Mouse (Mus musculus) limb, embryonic 13.5 days (tissue): ENCODE measurements at regions not wholly inside any gene's neighbourhood (a gene's known extent, or its start where the extent isn't known, plus 50 kb on each side); places are given as distances from the start of the nearest gene placed in this dataset.
A peak's percentile ranks its signal among the peaks of the same experiment; 100 is the strongest.
"Not testable (repeated sequence)": the region's sequence is repeated elsewhere in the genome, so short reads cannot be mapped to it uniquely, and the experiment has no call there.

Experiments
- ATAC-seq: fragments of 200-750 bp; cut with Nextera tagmentation; 2 replicates; pipeline ENCODE4 v1.8.0; 2017; ENCODE audit warnings: low read depth, moderate number of reproducible peaks, moderate TSS enrichment; ENCODE audit not compliant: low FRiP score
- H3K27ac ChIP-seq: fragments of 300-500 bp; sonication (generic); 2 replicates; pipeline ENCODE4 v1.5.1; 2015; ENCODE audit warnings: inconsistent platforms, mild to moderate bottlenecking, moderate library complexity
- H3K27me3 ChIP-seq: fragments of 300-500 bp; sonication (generic); 2 replicates; pipeline ENCODE4 v1.6.1; 2015; ENCODE audit warnings: mild to moderate bottlenecking, inconsistent platforms
- H3K36me3 ChIP-seq: fragments of 300-500 bp; sonication (generic); 2 replicates; pipeline ENCODE4 v1.6.1; 2015; ENCODE audit warnings: inconsistent platforms, mild to moderate bottlenecking, moderate library complexity
- H3K4me1 ChIP-seq: fragments of 300-500 bp; sonication (generic); 2 replicates; pipeline ENCODE4 v1.6.1; 2015; ENCODE audit warnings: inconsistent platforms
- H3K4me2 ChIP-seq: fragments of 300-500 bp; sonication (generic); replicated peaks from 2 replicates; pipeline ENCODE4 v1.6.1; 2015; ENCODE audit warnings: inconsistent platforms, mild to moderate bottlenecking, moderate library complexity
- H3K4me3 ChIP-seq: fragments of 300-500 bp; sonication (generic); 2 replicates; pipeline ENCODE4 v1.5.1; 2015; ENCODE audit warnings: moderate library complexity, mild to moderate bottlenecking, inconsistent platforms
- H3K9ac ChIP-seq: fragments of 300-500 bp; sonication (generic); 2 replicates; pipeline ENCODE4 v1.6.1; 2015; ENCODE audit warnings: mild to moderate bottlenecking, inconsistent platforms
- H3K9me3 ChIP-seq: fragments of 300-500 bp; sonication (generic); 2 replicates; pipeline ENCODE4 v1.6.1; 2016; ENCODE audit warnings: inconsistent platforms
- WGBS: fragments of 180-500 bp; shearing (Covaris S2); methylation state at CpG from one replicate; pipeline ENCODE4 v1.1.7; 2015; 5-methylcytosine and 5-hydroxymethylcytosine counted together

DNA sequence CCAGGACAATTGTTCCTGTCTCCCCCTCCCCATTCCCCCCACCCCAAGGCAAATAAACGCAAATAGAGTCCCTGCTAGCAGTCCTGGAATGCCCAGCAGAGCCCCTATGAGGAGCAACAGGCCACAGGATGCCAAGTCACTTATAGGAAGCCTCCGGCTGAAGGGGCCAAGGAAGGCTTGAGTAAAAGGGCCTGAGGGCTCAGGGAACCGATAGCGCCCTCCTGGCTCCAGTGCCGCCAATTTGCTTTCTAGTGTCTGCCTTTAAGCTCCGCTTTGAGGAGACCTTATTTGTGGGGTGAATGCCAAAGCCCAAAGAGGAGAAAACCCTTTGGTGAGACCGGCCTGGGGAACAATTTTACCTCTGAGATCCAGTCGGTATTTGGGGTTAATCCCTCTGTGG is 156.2 kb upstream of the Hes1 start:
- H3K9me3 ChIP-seq = peaks cover 7% of the 10 kb centered on the region; the same call in 1 of the 2 replicates
- H3K4me1 ChIP-seq = peaks cover 70% of the 10 kb centered on the region
- no peaks in the 10 kb centered on the region for H3K27me3 ChIP-seq
- H3K27ac ChIP-seq = no peak overlapping the region; the same call in 1 of the 2 replicates
- no peaks in the 10 kb centered on the region for H3K36me3 ChIP-seq
- WGBS = 34% methylated on average over 8 of the region's 8 CpGs
- H3K4me2 ChIP-seq = no peak overlapping the region
- H3K4me3 ChIP-seq = no peak overlapping the region
- ATAC-seq = no peak
- no peak overlapping the region for H3K9ac ChIP-seq

DNA sequence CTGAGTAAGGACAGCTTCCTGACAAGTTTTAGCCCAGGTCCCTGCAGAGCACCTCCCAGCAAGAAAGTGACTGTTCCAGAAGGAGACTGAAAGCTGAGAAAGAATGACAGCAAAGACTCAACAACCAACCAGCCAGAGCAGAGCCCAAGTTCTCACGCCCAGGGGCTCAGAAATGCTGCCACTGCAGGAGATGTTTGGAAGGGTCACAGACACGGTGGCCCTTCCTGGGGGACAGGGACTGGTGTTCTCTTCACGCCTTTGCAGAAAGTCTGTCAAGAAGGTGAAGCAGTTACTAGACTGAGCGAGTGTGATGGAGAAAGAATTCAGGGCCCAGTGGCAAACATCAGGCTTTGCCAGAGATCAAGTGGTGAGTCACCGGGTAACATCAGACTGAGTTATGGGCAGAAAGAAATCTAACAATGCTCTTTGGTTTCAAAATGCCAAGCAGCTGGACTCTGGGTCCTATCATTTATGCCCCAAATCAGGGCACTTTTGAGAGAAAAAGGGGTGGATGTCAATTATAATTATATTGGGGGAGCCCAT is 154.2 kb upstream of the Hes1 start:
- H3K9me3 ChIP-seq = peaks cover 7% of the 10 kb centered on the region; the same call in 1 of the 2 replicates
- H3K4me2 ChIP-seq = no peak overlapping the region
- 49% methylated on average over 5 of the region's 5 CpGs for WGBS
- no peaks in the 10 kb centered on the region for H3K36me3 ChIP-seq
- H3K4me3 ChIP-seq = no peak overlapping the region
- peaks cover 51% of the 10 kb centered on the region for H3K4me1 ChIP-seq
- ATAC-seq = no peak
- H3K27ac ChIP-seq = no peak overlapping the region
- H3K9ac ChIP-seq = no peak overlapping the region
- no peaks in the 10 kb centered on the region for H3K27me3 ChIP-seq

DNA sequence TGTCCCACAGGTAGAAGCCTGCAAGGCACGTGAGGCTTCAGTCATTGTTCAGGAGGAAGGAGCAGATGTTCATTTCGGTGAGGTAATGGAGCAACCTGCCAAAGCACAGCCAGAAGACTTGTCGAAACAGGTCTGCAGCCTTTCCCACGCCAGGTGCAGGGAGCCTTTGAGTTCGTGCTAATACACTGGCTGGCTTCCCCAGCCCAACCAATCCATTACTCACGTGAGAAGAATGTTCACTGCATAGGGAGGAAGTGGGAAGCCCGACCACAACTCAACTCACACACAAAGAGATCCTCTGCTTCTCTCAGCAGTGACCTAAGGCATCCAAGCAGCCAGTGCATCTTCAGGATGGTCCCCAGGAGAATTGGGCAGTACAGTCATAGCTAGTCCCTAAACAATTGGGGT is 153.0 kb upstream of the Hes1 start:
- H3K27ac ChIP-seq = 0 out of 2 replicates have a peak overlapping the region, but pooled peaks have one; percentile 15
- H3K4me2 ChIP-seq = no peak overlapping the region

DNA sequence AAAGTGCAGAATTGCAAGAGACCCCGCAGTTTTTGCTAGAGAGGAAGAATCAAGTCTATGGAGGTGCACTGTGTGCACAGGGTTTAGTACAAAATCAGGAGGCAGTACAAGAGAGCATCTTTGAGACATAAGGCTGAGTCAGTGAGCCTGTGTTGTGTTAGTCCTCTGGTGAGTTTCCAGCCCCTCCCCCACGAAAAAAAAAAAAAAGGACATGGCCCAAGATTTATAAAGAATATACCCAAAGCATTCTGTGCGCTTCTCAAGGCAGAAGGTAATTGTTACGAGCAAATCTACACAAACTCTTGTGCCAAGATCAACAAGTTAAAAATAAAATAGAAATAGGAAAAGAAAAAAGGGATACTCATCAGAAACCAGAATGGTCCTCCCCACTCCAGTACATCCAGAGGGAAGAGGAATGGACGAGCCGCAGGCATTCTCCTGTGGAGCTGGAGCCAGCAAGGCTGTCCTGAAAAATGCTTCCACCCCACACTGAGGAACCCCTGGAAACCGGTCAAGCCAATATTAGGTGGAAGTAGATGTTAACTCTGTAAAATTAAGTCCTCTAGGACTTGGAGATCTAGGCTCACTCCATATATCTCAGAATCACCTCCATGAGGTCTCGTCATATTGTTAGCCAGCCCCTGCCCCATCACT is 150.7 kb upstream of the Hes1 start:
- H3K4me3 ChIP-seq = no peak overlapping the region
- H3K36me3 ChIP-seq = no peaks in the 10 kb centered on the region
- 0 out of 2 replicates have a peak, but pooled peaks cover 4% of the 10 kb centered on the region for H3K27me3 ChIP-seq
- H3K4me1 ChIP-seq = peaks cover 26% of the 10 kb centered on the region
- no peak overlapping the region for H3K4me2 ChIP-seq
- no peak overlapping the region for H3K27ac ChIP-seq
- 70% methylated on average over 8 of the region's 8 CpGs for WGBS
- peaks cover 7% of the 10 kb centered on the region; the same call in 1 of the 2 replicates for H3K9me3 ChIP-seq
- ATAC-seq = no peak
- no peak overlapping the region for H3K9ac ChIP-seq

More for the DNA sequence above, 153.0 kb upstream of the Hes1 start:
- 46% methylated on average over 7 of the region's 7 CpGs for WGBS
- ATAC-seq = peak; percentile 66
- H3K4me1 ChIP-seq = peaks cover 43% of the 10 kb centered on the region
- peaks cover 7% of the 10 kb centered on the region; the same call in 1 of the 2 replicates for H3K9me3 ChIP-seq
- no peaks in the 10 kb centered on the region for H3K36me3 ChIP-seq
- H3K9ac ChIP-seq = no peak overlapping the region
- H3K4me3 ChIP-seq = no peak overlapping the region
- H3K27me3 ChIP-seq = 0 out of 2 replicates have a peak, but pooled peaks cover 4% of the 10 kb centered on the region

DNA sequence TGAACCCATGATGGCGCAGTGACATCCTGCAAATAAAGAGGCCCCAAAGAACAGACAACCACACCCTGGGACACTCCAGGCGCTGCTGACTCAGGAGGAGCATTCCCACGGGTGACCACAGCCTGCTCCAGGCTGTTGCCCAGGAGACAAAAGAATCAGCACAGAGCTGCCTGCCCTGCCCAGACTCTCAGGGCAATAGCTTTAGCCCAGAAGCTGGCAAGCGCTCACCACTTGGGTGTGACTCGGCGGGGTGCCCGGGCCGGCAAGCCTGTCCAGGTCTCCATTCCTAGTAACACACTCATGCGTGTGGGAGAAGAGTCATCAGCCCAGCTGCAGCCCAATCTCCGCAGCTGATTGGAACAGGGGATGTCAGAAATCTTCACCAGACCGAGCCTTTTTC is 148.8 kb upstream of the Hes1 start:
- Histone ChIP-seq H3K27ac (no peak overlapping the region), H3K27me3 (0 out of 2 replicates have a peak, but pooled peaks cover 4% of the 10 kb centered on the region), H3K4me1 (peaks cover 15% of the 10 kb centered on the region), H3K9me3 (peaks cover 7% of the 10 kb centered on the region; the same call in 1 of the 2 replicates), H3K4me2 (no peak overlapping the region), H3K4me3 (no peak overlapping the region), H3K36me3 (no peaks in the 10 kb centered on the region), H3K9ac (no peak overlapping the region)
- WGBS = 62% methylated on average over 11 of the region's 11 CpGs
- no peak for ATAC-seq

DNA sequence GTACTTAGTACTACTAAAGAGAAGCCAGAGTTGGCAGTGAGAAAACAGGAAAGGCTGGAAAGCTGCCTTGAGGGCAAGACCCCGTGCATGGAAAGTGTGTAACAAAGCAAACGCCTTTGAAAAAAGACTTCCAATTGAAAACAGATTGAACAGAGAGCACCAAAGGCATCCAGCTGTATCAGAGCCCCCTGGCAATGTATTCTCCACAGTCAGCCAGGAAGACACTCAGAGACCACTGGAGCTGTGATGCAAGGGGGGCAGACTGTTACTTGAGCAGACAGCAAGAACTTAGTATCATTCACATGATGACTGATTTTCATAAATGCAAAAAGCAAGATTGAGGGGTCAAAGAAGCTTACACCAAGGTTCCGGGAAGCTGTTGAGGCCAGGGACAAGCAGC is 146.2 kb upstream of the Hes1 start:
- no peaks in the 10 kb centered on the region for H3K36me3 ChIP-seq
- peaks cover 8% of the 10 kb centered on the region for H3K4me1 ChIP-seq
- H3K27ac ChIP-seq = no peak overlapping the region
- 0 out of 2 replicates have a peak, but pooled peaks cover 4% of the 10 kb centered on the region for H3K27me3 ChIP-seq
- H3K4me2 ChIP-seq = no peak overlapping the region
- H3K4me3 ChIP-seq = no peak overlapping the region
- WGBS = 31% methylated on average over 3 of the region's 3 CpGs
- no peaks in the 10 kb centered on the region for H3K9me3 ChIP-seq
- H3K9ac ChIP-seq = no peak overlapping the region
- ATAC-seq = no peak

DNA sequence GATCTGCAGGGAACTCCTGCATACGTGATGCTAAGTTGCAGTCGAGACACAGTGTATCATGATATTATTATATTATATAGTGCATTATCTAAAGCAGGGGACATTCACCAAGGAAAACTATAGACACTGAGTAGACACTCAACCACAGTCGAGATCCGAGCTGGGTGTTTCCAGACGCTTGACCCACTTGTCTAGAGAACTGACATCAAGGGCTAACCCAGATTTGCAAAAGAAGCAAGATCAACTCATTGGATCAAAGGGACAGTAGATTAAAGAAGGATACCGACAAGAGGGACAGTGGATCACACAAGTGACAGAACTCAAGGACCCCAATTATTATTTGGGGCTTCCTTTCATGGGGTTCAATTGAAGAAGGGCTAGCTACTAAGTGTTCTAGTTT is 145.8 kb upstream of the Hes1 start:
- no peaks in the 10 kb centered on the region for H3K36me3 ChIP-seq
- H3K9ac ChIP-seq = no peak overlapping the region
- peaks cover 8% of the 10 kb centered on the region for H3K4me1 ChIP-seq
- no peak overlapping the region for H3K4me2 ChIP-seq
- no peak for ATAC-seq
- no peaks in the 10 kb centered on the region for H3K9me3 ChIP-seq
- 77% methylated on average over 6 of the region's 6 CpGs for WGBS
- no peak overlapping the region for H3K27ac ChIP-seq
- H3K4me3 ChIP-seq = no peak overlapping the region
- 0 out of 2 replicates have a peak, but pooled peaks cover 4% of the 10 kb centered on the region for H3K27me3 ChIP-seq

DNA sequence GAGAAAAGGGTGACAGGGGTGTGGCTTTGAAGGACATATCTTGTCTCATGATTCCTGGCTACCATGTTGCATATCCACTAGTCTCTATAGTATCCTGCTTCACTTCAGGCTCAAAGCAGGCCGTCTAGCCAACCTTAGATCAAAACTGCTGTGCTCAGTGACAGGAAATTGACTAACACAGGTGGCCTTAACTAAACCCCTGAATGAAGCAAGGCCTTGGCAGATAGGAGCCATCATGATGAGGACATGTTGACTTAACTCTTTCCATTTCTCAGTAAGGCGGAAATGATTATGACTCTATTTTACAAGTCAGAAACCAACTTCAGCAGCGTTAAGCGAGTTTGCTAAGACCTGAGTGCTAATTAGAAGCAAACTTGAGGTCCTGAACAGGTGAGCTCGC is 143.2 kb upstream of the Hes1 start:
- H3K4me1 ChIP-seq = peaks cover 5% of the 10 kb centered on the region; the same call in 1 of the 2 replicates
- H3K36me3 ChIP-seq = no peaks in the 10 kb centered on the region
- no peak overlapping the region for H3K4me2 ChIP-seq
- 59% methylated on average over 5 of the region's 5 CpGs for WGBS
- H3K9ac ChIP-seq = no peak overlapping the region
- no peak for ATAC-seq
- 0 out of 2 replicates have a peak, but pooled peaks cover 2% of the 10 kb centered on the region for H3K27me3 ChIP-seq
- no peak overlapping the region for H3K27ac ChIP-seq
- H3K9me3 ChIP-seq = 0 out of 2 replicates have a peak, but pooled peaks cover 4% of the 10 kb centered on the region
- H3K4me3 ChIP-seq = no peak overlapping the region

DNA sequence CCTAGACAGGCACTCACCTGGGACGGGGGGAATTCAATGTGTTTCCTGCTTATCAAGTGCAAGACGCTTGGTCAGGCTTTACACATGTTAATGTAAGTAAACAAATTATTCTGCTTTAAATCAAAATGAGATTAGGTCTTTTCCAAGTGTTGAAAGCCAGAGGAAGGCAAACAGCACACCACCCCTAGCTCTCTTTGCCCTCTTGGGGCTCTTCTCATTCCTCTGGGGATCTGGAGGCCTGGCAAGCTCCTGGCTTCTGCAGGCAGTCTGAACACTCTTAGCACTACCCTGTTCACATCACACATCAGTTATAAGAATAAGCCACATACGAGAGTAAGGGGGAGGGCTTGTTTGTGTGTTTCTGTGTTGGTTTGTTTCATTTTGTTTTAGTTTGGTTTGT is 142.8 kb upstream of the Hes1 start:
- H3K4me1 ChIP-seq = peaks cover 5% of the 10 kb centered on the region; the same call in 1 of the 2 replicates
- 62% methylated on average over 3 of the region's 3 CpGs for WGBS
- 0 out of 2 replicates have a peak, but pooled peaks cover 2% of the 10 kb centered on the region for H3K27me3 ChIP-seq
- H3K27ac ChIP-seq = no peak overlapping the region
- H3K9ac ChIP-seq = no peak overlapping the region
- no peak for ATAC-seq
- no peak overlapping the region for H3K4me2 ChIP-seq
- H3K9me3 ChIP-seq = 0 out of 2 replicates have a peak, but pooled peaks cover 4% of the 10 kb centered on the region
- H3K36me3 ChIP-seq = no peaks in the 10 kb centered on the region
- H3K4me3 ChIP-seq = no peak overlapping the region

DNA sequence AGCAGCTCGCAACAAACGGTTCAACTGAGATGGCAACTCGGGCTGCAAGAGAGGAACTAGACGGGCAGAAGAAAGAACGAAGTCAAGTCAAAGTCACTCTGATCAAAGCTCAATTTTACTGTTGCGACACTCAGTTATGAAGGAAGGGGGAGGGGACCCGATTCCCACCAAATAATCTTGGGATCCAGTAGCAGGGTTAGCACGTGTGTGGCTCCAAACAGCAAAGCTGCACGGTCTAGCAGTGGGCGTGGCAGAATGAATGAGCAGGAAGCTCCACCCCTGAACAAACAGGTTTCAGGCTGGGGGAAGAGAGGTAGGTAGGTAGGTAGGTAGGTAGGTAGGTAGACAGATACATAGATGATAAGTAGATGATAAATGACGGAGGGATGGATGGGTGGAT is 136.9 kb upstream of the Hes1 start:
- 88% methylated on average over 11 of the region's 11 CpGs for WGBS
- H3K27ac ChIP-seq, H3K4me2 ChIP-seq, H3K27me3 ChIP-seq, ATAC-seq, H3K9ac ChIP-seq, H3K9me3 ChIP-seq, H3K36me3 ChIP-seq, H3K4me3 ChIP-seq: not testable (repeated sequence)
- H3K4me1 ChIP-seq = peaks cover 10% of the 10 kb centered on the region

DNA sequence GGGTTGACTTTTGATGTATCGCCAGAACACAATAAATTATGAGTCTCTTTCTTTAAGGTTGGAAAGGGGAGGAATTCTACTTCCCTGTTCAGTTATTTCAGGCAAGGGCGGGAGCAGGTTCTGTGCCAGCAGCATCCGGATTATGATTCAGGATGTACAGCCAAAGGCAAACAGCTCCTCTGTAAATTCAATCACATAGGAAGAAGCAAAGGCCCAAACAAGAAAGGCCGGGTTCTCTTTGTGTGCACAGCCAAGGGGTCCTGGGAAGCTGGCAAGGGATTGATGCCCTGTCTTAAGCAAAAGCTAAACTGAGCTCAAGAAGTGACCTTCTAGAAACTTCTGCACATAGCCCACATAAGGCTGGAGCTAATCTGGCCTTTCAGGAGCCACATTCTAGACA is 135.9 kb upstream of the Hes1 start:
- H3K4me2 ChIP-seq = no peak overlapping the region
- no peak for ATAC-seq
- no peak overlapping the region for H3K27ac ChIP-seq
- no peak overlapping the region for H3K4me3 ChIP-seq
- H3K27me3 ChIP-seq = 0 out of 2 replicates have a peak, but pooled peaks cover 2% of the 10 kb centered on the region
- H3K9ac ChIP-seq = no peak overlapping the region
- H3K4me1 ChIP-seq = peaks cover 10% of the 10 kb centered on the region
- H3K36me3 ChIP-seq = no peaks in the 10 kb centered on the region
- 0 out of 2 replicates have a peak, but pooled peaks cover 4% of the 10 kb centered on the region for H3K9me3 ChIP-seq
- WGBS = 87% methylated on average over 4 of the region's 4 CpGs

DNA sequence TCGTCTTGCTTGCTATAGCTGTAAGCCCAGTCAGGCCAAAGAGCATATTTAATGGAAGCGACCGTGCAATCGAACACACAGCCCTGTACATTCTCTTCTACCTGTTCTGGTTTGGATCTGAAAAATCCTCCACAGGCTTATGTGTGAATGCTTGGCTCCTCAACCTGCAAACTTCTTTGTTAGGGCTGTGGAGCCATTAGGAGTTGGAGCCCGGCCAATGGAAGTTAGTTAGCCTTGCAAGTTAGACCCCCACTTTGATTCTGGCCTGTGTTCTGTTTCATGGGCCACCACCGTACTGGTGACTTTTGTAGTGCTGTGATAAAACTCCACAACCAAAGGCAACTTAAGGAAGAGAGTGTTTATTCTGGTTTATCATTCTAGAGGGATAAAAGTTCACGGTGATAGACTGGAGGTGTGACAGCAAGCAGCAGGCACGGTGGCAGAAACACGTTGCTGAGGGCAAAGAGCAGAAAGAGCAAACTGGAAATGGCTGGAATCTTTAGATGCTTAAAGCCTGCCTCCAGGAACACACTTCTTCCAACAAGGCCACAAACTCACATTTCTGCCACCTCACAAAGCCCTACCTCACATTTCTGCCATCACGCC is 132.3 kb upstream of the Hes1 start:
- no peak overlapping the region for H3K4me2 ChIP-seq
- H3K27ac ChIP-seq = no peak overlapping the region
- H3K4me1 ChIP-seq = peaks cover 10% of the 10 kb centered on the region
- no peaks in the 10 kb centered on the region for H3K36me3 ChIP-seq
- H3K9ac ChIP-seq = no peak overlapping the region
- no peaks in the 10 kb centered on the region for H3K9me3 ChIP-seq
- 73% methylated on average over 10 of the region's 10 CpGs for WGBS
- no peak for ATAC-seq
- H3K27me3 ChIP-seq = peaks cover 24% of the 10 kb centered on the region
- no peak overlapping the region for H3K4me3 ChIP-seq
